Mouse (Mus musculus) neural tube, embryonic 14.5 days (tissue): Measurements from ENCODE around the gene Ces4a. TPM values are rescaled to one million over a fixed set of nuclear protein-coding genes. Genes with fewer than 3 reads are reported as not detected.
"Not testable (repeated sequence)": the region's sequence is repeated elsewhere in the genome, so short reads cannot be mapped to it uniquely, and the experiment has no call there.

ENCODE experiments used
- ATAC-seq: fragments of 200-750 bp; cut with Nextera tagmentation; 2 replicates; pipeline ENCODE4 v1.8.0; 2017; ENCODE audit warnings: low read depth, mild to moderate bottlenecking, moderate TSS enrichment, moderate library complexity
- H3K27ac ChIP-seq: fragments of 300-500 bp; sonication (generic); 2 replicates; pipeline ENCODE4 v1.5.1; 2014; ENCODE audit warnings: low read depth, mild to moderate bottlenecking, control low read depth, low read length, moderate library complexity, mixed read lengths
- H3K27me3 ChIP-seq: fragments of 300-500 bp; sonication (generic); 2 replicates; pipeline ENCODE4 v1.6.1; 2014; ENCODE audit warnings: low read length; ENCODE audit not compliant: control insufficient read depth, insufficient read depth
- H3K36me3 ChIP-seq: fragments of 300-500 bp; sonication (generic); 2 replicates; pipeline ENCODE4 v1.6.1; 2014; ENCODE audit warnings: low read length, mixed read lengths; ENCODE audit not compliant: control insufficient read depth, insufficient read depth
- H3K4me1 ChIP-seq: fragments of 300-500 bp; sonication (generic); 2 replicates; pipeline ENCODE4 v1.6.1; 2014; ENCODE audit warnings: low read length; ENCODE audit not compliant: control insufficient read depth, insufficient read depth
- H3K4me2 ChIP-seq: fragments of 300-500 bp; sonication (generic); 2 replicates; pipeline ENCODE4 v1.6.1; 2014; ENCODE audit warnings: mild to moderate bottlenecking, low read depth, low read length, control low read depth
- H3K4me3 ChIP-seq: fragments of 300-500 bp; sonication (generic); 2 replicates; pipeline ENCODE4 v1.5.1; 2014; ENCODE audit warnings: low read depth, low read length, control low read depth, mixed read lengths
- H3K9ac ChIP-seq: fragments of 300-500 bp; sonication (generic); replicated peaks from 2 replicates; pipeline ENCODE4 v1.6.1; 2014; ENCODE audit warnings: low read depth, mild to moderate bottlenecking, control low read depth, low read length, mixed read lengths
- H3K9me3 ChIP-seq: fragments of 300-500 bp; sonication (generic); 2 replicates; pipeline ENCODE4 v1.6.1; 2016; ENCODE audit warnings: low read length; ENCODE audit not compliant: control insufficient read depth
- WGBS: fragments of 180-500 bp; shearing (Covaris S2); extraction: QIAGEN DNeasy Blood & Tissue Kit; methylation state at CpG from one replicate; pipeline ENCODE4 v1.1.7; 2014; 5-methylcytosine and 5-hydroxymethylcytosine counted together
- polyA plus RNA-seq: library from polyadenylated mRNA; unstranded; fragments of >200 nt; fragmentation: Nextera tagmentation; extraction: Ambion mirVana; gene quantifications from 2 replicates; pipeline ENCODE4 v1.2.1, GENCODE M21; 2014

The Ces4a gene
- 0.08 TPM in 1 of 2 replicates, not detected in the other for polyA plus RNA-seq

- Histone ChIP-seq H3K27me3 (no peaks in the 10 kb centered on the region), H3K9me3 (no peaks in the 10 kb centered on the region), H3K9ac (no peak within 1 kb of the TSS), H3K4me2 (no peak within 1 kb of the TSS), H3K36me3 (no peaks in the 10 kb centered on the region), H3K4me3 (no peak within 1 kb of the TSS), H3K27ac (no peak within 1 kb of the TSS), H3K4me1 (no peaks in the 10 kb centered on the region)
- ATAC-seq, result no peak
- WGBS, result 90% methylated on average over 5 of the region's 5 CpGs
Observed at GRCm38 (mm10) chr8:105131509-105131908, at the start of gene Ces4a. Gene Ces4a, plus strand, starts transcription at chr8:105131800.

- H3K4me1 ChIP-seq, result no peaks in the 10 kb centered on the region
- ATAC-seq, result no peak
- H3K27me3 ChIP-seq, result no peaks in the 10 kb centered on the region
- no peaks in the 10 kb centered on the region for H3K9me3 ChIP-seq
- WGBS, result 81% methylated on average over 7 of the region's 7 CpGs
- H3K9ac ChIP-seq, result no peak within 1 kb of the TSS
- H3K4me3 ChIP-seq, result no peak within 1 kb of the TSS
- H3K27ac ChIP-seq, result no peak within 1 kb of the TSS
- no peaks in the 10 kb centered on the region for H3K36me3 ChIP-seq
- no peak within 1 kb of the TSS for H3K4me2 ChIP-seq
Observed at GRCm38 (mm10) chr8:105083449-105084050, 48.0 kb upstream of the Ces4a start, which contains the start of gene Ces3b. Gene Ces3b, plus strand, starts transcription at chr8:105083753.

GRCm38 (mm10) chr8:105088166-105088565 is 43.4 kb upstream of the Ces4a start:
- H3K4me2 ChIP-seq, H3K36me3 ChIP-seq, ATAC-seq, H3K4me1 ChIP-seq, H3K4me3 ChIP-seq, H3K27me3 ChIP-seq, H3K27ac ChIP-seq, H3K9ac ChIP-seq, H3K9me3 ChIP-seq: not testable (repeated sequence)
- 83% methylated on average over 3 of the region's 5 CpGs for WGBS

- H3K36me3 ChIP-seq, result no peaks in the 10 kb centered on the region
- no peaks in the 10 kb centered on the region for H3K4me1 ChIP-seq
- no peaks in the 10 kb centered on the region for H3K9me3 ChIP-seq
- H3K27me3 ChIP-seq, result no peaks in the 10 kb centered on the region
- no peak overlapping the region for H3K9ac ChIP-seq
- no peak overlapping the region for H3K27ac ChIP-seq
- H3K4me3 ChIP-seq, result no peak overlapping the region
- no peak overlapping the region for H3K4me2 ChIP-seq
- 73% methylated on average over 4 of the region's 4 CpGs for WGBS
- no peak for ATAC-seq
Observed at GRCm38 (mm10) chr8:105088581-105088980, 43.0 kb upstream of the Ces4a start.

GRCm38 (mm10) chr8:105093992-105094391 is 37.6 kb upstream of the Ces4a start:
- no peaks in the 10 kb centered on the region for H3K9me3 ChIP-seq
- H3K4me3 ChIP-seq, result no peak overlapping the region
- 86% methylated on average over 3 of the region's 3 CpGs for WGBS
- no peaks in the 10 kb centered on the region for H3K4me1 ChIP-seq
- no peak overlapping the region for H3K9ac ChIP-seq
- H3K27ac ChIP-seq, result no peak overlapping the region
- H3K27me3 ChIP-seq, result no peaks in the 10 kb centered on the region
- no peaks in the 10 kb centered on the region for H3K36me3 ChIP-seq
- H3K4me2 ChIP-seq, result no peak overlapping the region
- ATAC-seq, result no peak

GRCm38 (mm10) chr8:105102101-105102785 is 29.4 kb upstream of the Ces4a start:
- not testable (repeated sequence) for ATAC-seq, H3K9ac ChIP-seq, H3K4me2 ChIP-seq, H3K4me3 ChIP-seq, H3K9me3 ChIP-seq, H3K27me3 ChIP-seq, H3K27ac ChIP-seq, H3K36me3 ChIP-seq, H3K4me1 ChIP-seq
- 83% methylated on average over 4 of the region's 4 CpGs for WGBS

- H3K9ac ChIP-seq, H3K4me2 ChIP-seq, H3K4me1 ChIP-seq, ATAC-seq, H3K4me3 ChIP-seq, H3K9me3 ChIP-seq, H3K27me3 ChIP-seq, H3K27ac ChIP-seq, H3K36me3 ChIP-seq: not testable (repeated sequence)
- WGBS, result 85% methylated on average over 5 of the region's 5 CpGs
Observed at GRCm38 (mm10) chr8:105103701-105104100, 27.9 kb upstream of the Ces4a start.

GRCm38 (mm10) chr8:105104220-105104619 is 27.4 kb upstream of the Ces4a start:
- ATAC-seq, result no peak
- 85% methylated on average over 3 of the region's 3 CpGs for WGBS
- no peaks in the 10 kb centered on the region for H3K27me3 ChIP-seq
- H3K36me3 ChIP-seq, result no peaks in the 10 kb centered on the region
- no peak overlapping the region for H3K4me2 ChIP-seq
- H3K4me1 ChIP-seq, result no peaks in the 10 kb centered on the region
- H3K27ac ChIP-seq, result no peak overlapping the region
- H3K4me3 ChIP-seq, result no peak overlapping the region
- no peaks in the 10 kb centered on the region for H3K9me3 ChIP-seq
- H3K9ac ChIP-seq, result no peak overlapping the region

- 89% methylated on average over 9 of the region's 9 CpGs for WGBS
- H3K36me3 ChIP-seq, result no peaks in the 10 kb centered on the region
- ATAC-seq, result no peak
Observed at GRCm38 (mm10) chr8:105129864-105130263, 1.7 kb upstream of the Ces4a start.

More at GRCm38 (mm10) chr8:105129864-105130263, 1.7 kb upstream of the Ces4a start:
- no peaks in the 10 kb centered on the region for H3K27me3 ChIP-seq
- no peaks in the 10 kb centered on the region for H3K4me1 ChIP-seq
- no peaks in the 10 kb centered on the region for H3K9me3 ChIP-seq
- no peak overlapping the region for H3K27ac ChIP-seq
- no peak overlapping the region for H3K4me3 ChIP-seq
- no peak overlapping the region for H3K9ac ChIP-seq
- no peak overlapping the region for H3K4me2 ChIP-seq
